In genomic region chr11:87110172-87110909, GRCm38 (mm10) we compare ENCODE assay signal across 8 mouse cellular contexts. TPM values are rescaled to one million over a fixed set of nuclear protein-coding genes. Genes with fewer than 3 reads are reported as not detected.
DNase-seq lines count a peak whose midpoint lies in the region; ATAC-seq lines count a peak whose summit lies in the region.

No protein-coding gene starts in this region.

- H3K9me3 ChIP-seq in lung, embryonic 16.5 days (ENCODE audit: control insufficient read depth, low read length), result no peaks in the 10 kb centered on the region
- no peaks in the 10 kb centered on the region for H3K9me3 ChIP-seq in forebrain, embryonic 10.5 days
- no peaks in the 10 kb centered on the region for H3K9me3 ChIP-seq in limb, embryonic 10.5 days (replicated peaks)
- no peaks in the 10 kb centered on the region for H3K9me3 ChIP-seq in neural tube, embryonic 15.5 days (replicated peaks)

- peaks cover 15% of the 10 kb centered on the region for H3K36me3 ChIP-seq in lung, embryonic 16.5 days (ENCODE audit: control insufficient read depth, insufficient read depth, low read length)
- peaks cover 54% of the 10 kb centered on the region for H3K36me3 ChIP-seq in forebrain, embryonic 10.5 days (replicated peaks)
- peaks cover 53% of the 10 kb centered on the region for H3K36me3 ChIP-seq in limb, embryonic 10.5 days
- peaks cover 10% of the 10 kb centered on the region for H3K36me3 ChIP-seq in neural tube, embryonic 15.5 days

- peak overlapping the region; percentile 95 for H3K4me3 ChIP-seq in lung, embryonic 16.5 days (ENCODE audit: low read length)
- peak overlapping the region; percentile 75 for H3K4me3 ChIP-seq in forebrain, embryonic 10.5 days
- peak overlapping the region; percentile 98 for H3K4me3 ChIP-seq in limb, embryonic 10.5 days
- peak overlapping the region; percentile 97 for H3K4me3 ChIP-seq in neural tube, embryonic 15.5 days (replicated peaks)

- H3K9ac ChIP-seq in lung, embryonic 16.5 days (ENCODE audit: low read length), result peak overlapping the region; percentile 98
- peak overlapping the region; percentile 92 for H3K9ac ChIP-seq in neural tube, embryonic 15.5 days (replicated peaks)

- H3K4me2 ChIP-seq in lung, embryonic 16.5 days (ENCODE audit: low read depth, low read length), result peak overlapping the region; percentile 57
- H3K4me2 ChIP-seq in neural tube, embryonic 15.5 days, result peak overlapping the region; percentile 72

- no peaks in the 10 kb centered on the region for H3K27me3 ChIP-seq in lung, embryonic 16.5 days (ENCODE audit: control insufficient read depth, insufficient read depth, low read depth, low read length)
- no peaks in the 10 kb centered on the region for H3K27me3 ChIP-seq in forebrain, embryonic 10.5 days (ENCODE audit: poor library complexity, severe bottlenecking)
- H3K27me3 ChIP-seq in limb, embryonic 10.5 days (ENCODE audit: low read depth, poor library complexity, severe bottlenecking), result no peaks in the 10 kb centered on the region
- no peaks in the 10 kb centered on the region for H3K27me3 ChIP-seq in neural tube, embryonic 15.5 days (replicated peaks)

- peak overlapping the region; percentile 93 for H3K27ac ChIP-seq in lung, embryonic 16.5 days (ENCODE audit: low read length)
- peak overlapping the region; percentile 100 for H3K27ac ChIP-seq in forebrain, embryonic 10.5 days
- H3K27ac ChIP-seq in limb, embryonic 10.5 days, result peak overlapping the region; percentile 100
- H3K27ac ChIP-seq in neural tube, embryonic 15.5 days (replicated peaks), result peak overlapping the region; percentile 96

- no peak for DNase-seq in lung, postnatal 25 days (ENCODE audit: low spot score)
- DNase-seq in forebrain, embryonic 10.5 days (ENCODE audit: extremely low spot score, low spot score), result peak; percentile 6
- DNase-seq in limb, embryonic 10.5 days (ENCODE audit: low spot score), result no peak
- DNase-seq in cerebellum, adult 9-11 months, result no peak
- DNase-seq in adrenal gland, postnatal 10 days, result no peak

- 1% methylated on average over 9 of the region's 9 CpGs for WGBS in lung, embryonic 16.5 days
- WGBS in forebrain, embryonic 10.5 days, result 11% methylated on average over 9 of the region's 9 CpGs
- 16% methylated on average over 9 of the region's 9 CpGs for WGBS in limb, embryonic 10.5 days
- 8% methylated on average over 9 of the region's 9 CpGs for WGBS in neural tube, embryonic 15.5 days

- peaks cover 11% of the 10 kb centered on the region for H3K4me1 ChIP-seq in lung, embryonic 16.5 days (replicated peaks; ENCODE audit: control insufficient read depth, insufficient read depth, low read length)
- peaks cover 35% of the 10 kb centered on the region for H3K4me1 ChIP-seq in forebrain, embryonic 10.5 days
- H3K4me1 ChIP-seq in limb, embryonic 10.5 days, result peaks cover 17% of the 10 kb centered on the region
- peaks cover 27% of the 10 kb centered on the region for H3K4me1 ChIP-seq in neural tube, embryonic 15.5 days

- ATAC-seq in lung, embryonic 16.5 days (ENCODE audit: low read depth), result no peak
- ATAC-seq in neural tube, embryonic 15.5 days (ENCODE audit: low FRiP score), result no peak
- ATAC-seq in inflammation-experienced regulatory T-cells, adult 6 months, result no peak

RNA-seq across cellular contexts. Expression of gene Ska2, which starts 1.3 kb away (rescaled TPM):
- 61.7 and 64.4 TPM in 2 replicates for polyA plus RNA-seq in lung, embryonic 16.5 days (2015; fragmentation: Nextera tagmentation; extraction: Ambion mirVana)
- 112 and 119 TPM in 2 replicates for polyA plus RNA-seq in forebrain, embryonic 10.5 days (2016; fragmentation: Nextera tagmentation; extraction: Ambion mirVana)
- polyA plus RNA-seq in limb, embryonic 10.5 days (2016; fragmentation: Nextera tagmentation; extraction: Ambion mirVana), result 90.1 and 113 TPM in 2 replicates
- polyA plus RNA-seq in neural tube, embryonic 15.5 days (2015; fragmentation: Nextera tagmentation; extraction: Ambion mirVana), result 32.8 and 38.2 TPM in 2 replicates
- total RNA-seq in adrenal gland, postnatal 10 days (2021), result 10 to 100 TPM; 10.3 to 11.0 TPM
- polyA plus RNA-seq in inflammation-experienced regulatory T-cells, adult 6 months (2017; shearing (Covaris generic)), result 10 to 100 TPM; 11.2 to 33.8 (median 18.3) TPM

RNA-seq across cellular contexts. Expression of gene Prr11, which starts 1.8 kb away (rescaled TPM):
- polyA plus RNA-seq in lung, embryonic 16.5 days (2015; fragmentation: Nextera tagmentation; extraction: Ambion mirVana), result 12.5 and 13.9 TPM in 2 replicates
- polyA plus RNA-seq in forebrain, embryonic 10.5 days (2016; fragmentation: Nextera tagmentation; extraction: Ambion mirVana), result 17.6 and 17.7 TPM in 2 replicates
- polyA plus RNA-seq in limb, embryonic 10.5 days (2016; fragmentation: Nextera tagmentation; extraction: Ambion mirVana), result 14.7 and 15.7 TPM in 2 replicates
- 2.1 and 3.6 TPM in 2 replicates for polyA plus RNA-seq in neural tube, embryonic 15.5 days (2015; fragmentation: Nextera tagmentation; extraction: Ambion mirVana)
- total RNA-seq in adrenal gland, postnatal 10 days (2021), result 1 to 10 TPM; 5.2 to 5.9 TPM
- polyA plus RNA-seq in inflammation-experienced regulatory T-cells, adult 6 months (2017; shearing (Covaris generic)), result 10 to 100 TPM in 1 of 3 experiments, 1 to 10 TPM in 1, under 1 TPM in 1; 0.86 to 14.3 (median 2.0) TPM

RNA-seq across cellular contexts. Expression of gene Trim37, which starts 16.5 kb away (rescaled TPM):
- 26.8 and 28.3 TPM in 2 replicates for polyA plus RNA-seq in lung, embryonic 16.5 days (2015; fragmentation: Nextera tagmentation; extraction: Ambion mirVana)
- polyA plus RNA-seq in forebrain, embryonic 10.5 days (2016; fragmentation: Nextera tagmentation; extraction: Ambion mirVana), result 75.0 and 76.2 TPM in 2 replicates
- 42.7 and 46.5 TPM in 2 replicates for polyA plus RNA-seq in limb, embryonic 10.5 days (2016; fragmentation: Nextera tagmentation; extraction: Ambion mirVana)
- polyA plus RNA-seq in neural tube, embryonic 15.5 days (2015; fragmentation: Nextera tagmentation; extraction: Ambion mirVana), result 71.4 and 79.3 TPM in 2 replicates
- total RNA-seq in adrenal gland, postnatal 10 days (2021), result 10 to 100 TPM; 20.1 to 21.9 TPM
- polyA plus RNA-seq in inflammation-experienced regulatory T-cells, adult 6 months (2017; shearing (Covaris generic)), result 1 to 10 TPM; 5.0 to 9.7 (median 7.6) TPM

RNA-seq across cellular contexts. Expression of gene Smg8, which starts 23.8 kb away (rescaled TPM):
- polyA plus RNA-seq in lung, embryonic 16.5 days (2015; fragmentation: Nextera tagmentation; extraction: Ambion mirVana), result 17.3 and 19.6 TPM in 2 replicates
- polyA plus RNA-seq in forebrain, embryonic 10.5 days (2016; fragmentation: Nextera tagmentation; extraction: Ambion mirVana), result 24.6 and 27.5 TPM in 2 replicates
- polyA plus RNA-seq in limb, embryonic 10.5 days (2016; fragmentation: Nextera tagmentation; extraction: Ambion mirVana), result 28.0 and 31.8 TPM in 2 replicates
- 18.6 and 19.5 TPM in 2 replicates for polyA plus RNA-seq in neural tube, embryonic 15.5 days (2015; fragmentation: Nextera tagmentation; extraction: Ambion mirVana)
- total RNA-seq in adrenal gland, postnatal 10 days (2021), result 10 to 100 TPM; 14.8 to 16.9 TPM
- polyA plus RNA-seq in inflammation-experienced regulatory T-cells, adult 6 months (2017; shearing (Covaris generic)), result 1 to 10 TPM; 5.2 to 6.9 (median 6.0) TPM

RNA-seq across cellular contexts. Expression of gene Gdpd1, which starts 36.5 kb away (rescaled TPM):
- polyA plus RNA-seq in lung, embryonic 16.5 days (2015; fragmentation: Nextera tagmentation; extraction: Ambion mirVana), result 25.1 and 28.5 TPM in 2 replicates
- 42.5 and 45.3 TPM in 2 replicates for polyA plus RNA-seq in forebrain, embryonic 10.5 days (2016; fragmentation: Nextera tagmentation; extraction: Ambion mirVana)
- 16.6 and 25.9 TPM in 2 replicates for polyA plus RNA-seq in limb, embryonic 10.5 days (2016; fragmentation: Nextera tagmentation; extraction: Ambion mirVana)
- polyA plus RNA-seq in neural tube, embryonic 15.5 days (2015; fragmentation: Nextera tagmentation; extraction: Ambion mirVana), result 131 and 160 TPM in 2 replicates
- total RNA-seq in adrenal gland, postnatal 10 days (2021), result 1 to 10 TPM; 4.5 to 5.2 TPM
- under 1 TPM in 1 of 3 experiments, not detected in 2; 0.71 TPM for polyA plus RNA-seq in inflammation-experienced regulatory T-cells, adult 6 months (2017; shearing (Covaris generic))
